Mouse (Mus musculus) kidney, adult 10 weeks (tissue): Measurements from ENCODE around the gene Smim26. TPM values are rescaled to one million over a fixed set of nuclear protein-coding genes. Genes with fewer than 3 reads are reported as not detected.

ENCODE experiments used
- polyA plus RNA-seq: library from polyadenylated mRNA; stranded (reverse); fragments of 350-450 nt; fragmentation: Illumina TruSeq; extraction: RNeasy Lipid Tissue Mini Kit (QIAGEN cat#74804); gene quantifications from one replicate; pipeline ENCODE4 v1.2.3, GENCODE M21; 2014; ENCODE audit warnings: low read depth, low replicate concordance

The Smim26 gene
- 36.3 TPM for polyA plus RNA-seq

DNA sequence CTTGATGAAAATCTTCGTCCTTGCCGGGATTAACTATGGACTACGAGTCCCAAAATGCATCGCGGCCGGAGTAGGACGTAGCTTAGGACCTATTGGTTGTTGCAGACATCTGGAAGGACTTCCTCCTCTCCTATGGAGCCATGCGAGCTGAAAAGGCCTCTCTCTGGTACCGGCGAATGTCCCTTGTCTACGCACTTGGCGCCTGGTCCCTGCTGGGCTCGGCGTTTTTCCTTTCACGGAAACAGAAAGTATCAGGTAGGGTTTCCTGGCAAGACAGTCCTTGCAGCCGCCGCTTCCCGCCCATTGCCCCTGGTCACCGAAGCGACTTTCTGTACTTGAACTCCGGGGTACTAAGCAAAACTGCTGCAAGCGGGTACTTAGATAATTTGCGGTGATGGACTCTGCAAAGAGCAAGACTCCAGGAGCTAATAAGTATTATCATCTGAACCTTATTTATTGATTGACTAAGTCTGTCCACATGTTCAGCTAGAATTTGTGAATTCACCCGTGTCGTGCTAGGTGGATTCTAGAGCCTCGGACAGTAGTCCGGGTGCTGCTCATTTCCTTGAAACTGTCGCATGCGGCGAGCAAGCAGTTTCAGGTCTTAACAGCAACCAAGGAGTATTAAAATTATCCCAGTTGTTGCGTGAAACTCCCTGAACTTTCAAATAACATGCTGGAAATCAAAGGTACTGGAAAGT is at the start of gene Smim26:
Gene Smim26 (plus strand): TSS at position 104 of the 701 bp plus-strand sequence.

DNA sequence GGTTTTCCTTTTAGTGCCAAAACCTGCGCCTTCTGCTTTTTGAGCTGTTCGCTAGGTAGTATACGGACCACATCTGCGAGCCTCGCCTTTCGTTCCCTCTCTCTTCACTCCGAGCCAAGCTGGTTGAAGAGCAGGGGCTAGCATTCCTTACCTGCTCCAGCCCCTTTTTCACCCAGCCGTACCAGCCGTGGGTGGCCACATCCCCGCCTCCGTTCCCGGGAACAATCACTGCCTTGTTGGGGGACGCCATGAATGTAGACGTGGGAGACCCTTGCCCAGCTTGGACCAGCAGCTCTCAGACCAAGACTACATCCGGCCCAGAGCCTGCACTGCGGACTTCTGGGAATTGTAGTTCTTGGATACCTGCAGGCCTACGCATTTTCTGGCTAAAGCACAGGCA is 43.3 kb upstream of the Smim26 start, which contains the start of gene Rbbp9:
Gene Rbbp9 (minus strand): TSS at position 341 of the 400 bp plus-strand sequence.

DNA sequence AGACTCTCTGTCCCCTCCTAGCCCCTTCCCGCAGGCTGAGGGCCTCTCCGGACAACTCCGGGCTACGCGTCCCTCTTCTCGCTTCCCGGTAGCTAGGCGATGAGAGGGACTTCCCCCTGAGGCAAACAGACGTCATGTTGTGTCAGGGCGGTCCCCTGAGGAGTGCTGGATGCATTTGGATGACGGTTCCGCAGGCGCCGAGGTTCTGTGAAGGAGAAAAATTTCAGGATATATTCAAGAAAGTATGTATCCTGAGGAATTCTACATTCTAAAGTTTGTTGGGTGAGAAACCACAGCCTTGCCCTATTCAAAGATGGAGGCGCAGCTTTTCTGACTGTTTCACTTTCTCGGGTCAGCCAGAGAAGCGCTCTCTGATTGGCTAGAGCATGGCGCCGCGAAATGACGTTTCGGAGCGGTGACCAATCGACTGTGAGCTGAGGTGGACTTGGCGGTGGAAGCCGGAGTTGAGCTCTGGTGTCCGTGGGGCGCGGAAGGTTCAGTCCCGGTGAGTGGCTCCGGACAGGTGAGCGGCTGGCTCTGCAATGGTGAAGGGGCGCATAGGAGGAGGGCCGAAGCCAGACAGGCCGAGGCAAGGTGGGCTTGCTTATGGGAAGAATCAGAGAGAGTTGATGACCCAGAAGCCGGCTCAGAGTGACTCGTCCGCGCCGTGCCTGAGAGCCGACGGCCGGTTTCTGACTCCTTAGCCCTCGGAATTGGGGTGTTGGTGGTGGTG is 37.9 kb upstream of the Smim26 start, which contains the start of gene Sec23b:
Gene Sec23b (plus strand): TSS at position 410 of the 733 bp plus-strand sequence.

DNA sequence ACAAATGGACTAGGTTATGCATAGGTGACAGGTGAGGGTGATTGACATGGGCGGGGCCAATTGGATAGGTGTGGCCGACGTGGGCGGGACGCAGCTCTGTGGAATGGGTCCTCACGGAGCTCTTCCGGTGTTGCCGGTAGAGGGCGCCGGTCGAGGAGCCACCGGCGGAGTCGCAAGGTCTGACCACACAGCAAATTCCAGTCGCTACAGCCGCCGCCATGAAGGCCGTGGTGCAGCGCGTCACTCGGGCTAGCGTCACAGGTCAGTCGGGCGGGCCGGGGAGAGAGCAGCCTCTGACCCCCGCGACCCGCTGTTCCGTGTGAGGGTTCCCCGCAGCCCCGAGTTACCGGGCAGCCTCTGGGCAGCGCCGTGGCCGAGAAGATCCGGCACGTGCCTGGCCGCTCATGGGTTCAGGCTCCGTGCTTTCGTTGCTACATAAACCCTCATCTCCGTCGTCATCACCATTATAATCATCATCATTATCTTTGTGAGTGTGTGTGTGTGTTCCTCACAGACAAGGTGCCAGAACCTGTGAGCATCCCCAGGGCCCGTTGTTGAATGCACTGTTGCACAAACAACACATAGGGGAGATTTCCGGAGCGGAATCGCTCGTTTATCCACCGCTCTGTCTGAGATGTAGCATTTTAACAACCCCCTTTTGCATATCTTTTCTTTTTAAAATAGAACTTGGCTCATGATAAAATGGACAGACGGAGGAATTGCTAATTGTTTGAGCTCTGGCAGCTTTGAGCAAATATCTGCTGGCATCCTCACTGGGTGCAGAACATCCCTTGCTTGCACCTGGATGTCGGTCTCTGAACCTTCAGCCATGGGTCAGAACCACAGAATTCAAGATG is 6.2 kb downstream of the Smim26 start, which contains the start of gene Dtd1:
Gene Dtd1 (plus strand): TSS at position 67 of the 857 bp plus-strand sequence.

Other genes starting within 250 kb of the Smim26 start
- 12.4 TPM for gene Kat14, start 225.1 kb upstream of the Smim26 start, polyA plus RNA-seq
- gene Pet117, start 225.1 kb upstream of the Smim26 start, polyA plus RNA-seq = 5.1 TPM
- gene Dzank1, start 66.6 kb upstream of the Smim26 start, polyA plus RNA-seq = 5.0 TPM
- 39.6 TPM for gene Polr3f, start 66.3 kb upstream of the Smim26 start, polyA plus RNA-seq
- 216 TPM for gene Rbbp9, start 43.2 kb upstream of the Smim26 start, polyA plus RNA-seq
- gene Sec23b, start 37.8 kb upstream of the Smim26 start, polyA plus RNA-seq = 116 TPM
- gene Dtd1, start 5.8 kb downstream of the Smim26 start, polyA plus RNA-seq = 21.4 TPM
- gene Scp2d1, start 229.6 kb downstream of the Smim26 start, polyA plus RNA-seq = not detected